Mouse (Mus musculus) megakaryocyte, embryonic 14.5 days (primary cell): ENCODE measurements around the gene Spata5. TPM values are rescaled to one million over a fixed set of nuclear protein-coding genes. Genes with fewer than 3 reads are reported as not detected.

Source experiments
- H3K27me3 ChIP-seq: replicated peaks from 2 replicates; pipeline ENCODE3; 2012; ENCODE audit warnings: inconsistent platforms
- H3K36me3 ChIP-seq: replicated peaks from 2 replicates; pipeline ENCODE3; 2012; ENCODE audit warnings: low read length, inconsistent platforms, mixed read lengths
- H3K4me1 ChIP-seq: 2 replicates; pipeline ENCODE4 v1.6.1; 2012; ENCODE audit warnings: inconsistent platforms
- H3K4me3 ChIP-seq: replicated peaks from 2 replicates; pipeline ENCODE3; 2012; ENCODE audit warnings: moderate library complexity, mild to moderate bottlenecking, inconsistent platforms
- H3K9me3 ChIP-seq: 2 replicates; pipeline ENCODE4 v1.6.1; 2012; ENCODE audit warnings: inconsistent platforms
- FLI1 ChIP-seq: IDR thresholded peaks from 2 replicates; pipeline ENCODE4 v1.6.1; 2012; ENCODE audit warnings: low read length, inconsistent platforms, mixed read lengths
- GATA1 ChIP-seq: IDR thresholded peaks from 3 replicates; pipeline ENCODE4 v1.6.1; 2012; ENCODE audit warnings: mixed read lengths, low read length, inconsistent platforms, borderline replicate concordance
- polyA plus RNA-seq: library from polyadenylated mRNA; stranded (reverse); fragments of >175 nt; gene quantifications from 2 replicates; pipeline ENCODE4 v1.2.3, GENCODE M21; 2012; ENCODE audit warnings: low replicate concordance; ENCODE audit not compliant: insufficient read depth

The Spata5 gene
- 3.3 TPM in 1 of 2 replicates, not detected in the other for polyA plus RNA-seq

GRCm38 (mm10) chr3:37419458-37419991 lies at the start of gene Spata5:
Gene Spata5, plus strand, starts transcription at chr3:37419896.
- Histone ChIP-seq H3K9me3 (no peaks in the 10 kb centered on the region), H3K36me3 (peaks cover 18% of the 10 kb centered on the region), H3K27me3 (no peaks in the 10 kb centered on the region), H3K4me1 (peaks cover 37% of the 10 kb centered on the region), H3K4me3 (peak within 1 kb of the TSS; percentile 92)
- TF ChIP-seq FLI1 = no peak
- no peak for TF ChIP-seq GATA1

- Histone ChIP-seq H3K27me3 (peaks cover 29% of the 10 kb centered on the region), H3K4me1 (peaks cover 6% of the 10 kb centered on the region; the same call in 1 of the 2 replicates), H3K4me3 (no peak overlapping the region), H3K36me3 (no peaks in the 10 kb centered on the region), H3K9me3 (peaks cover 21% of the 10 kb centered on the region)
- TF ChIP-seq FLI1 (no peak), GATA1 (no peak)
These were observed 49.3 kb upstream of the Spata5 start for GRCm38 (mm10) chr3:37370407-37370806.

DNA sequence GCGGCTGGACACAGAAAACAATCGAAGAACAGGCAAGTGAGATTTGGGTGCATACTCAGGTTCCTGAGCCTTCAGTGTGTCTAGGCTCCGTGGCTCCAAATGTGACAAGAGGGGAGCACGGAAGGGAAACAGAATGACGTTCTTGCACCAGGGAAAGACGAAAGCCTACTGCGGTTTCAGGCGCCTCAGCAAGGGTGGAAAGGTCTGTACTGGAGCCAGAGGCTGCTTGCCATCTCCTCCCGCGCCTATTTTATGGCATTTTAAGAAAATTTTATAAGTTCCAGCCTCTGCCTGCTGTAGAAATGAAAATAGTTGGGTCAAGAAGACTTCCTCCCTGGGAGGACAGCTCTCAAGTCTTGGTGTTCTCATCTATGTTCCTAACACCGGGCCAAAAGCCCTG lies 46.0 kb upstream of the Spata5 start:
- Histone ChIP-seq H3K4me1 (no peaks in the 10 kb centered on the region), H3K27me3 (peaks cover 29% of the 10 kb centered on the region), H3K9me3 (peaks cover 39% of the 10 kb centered on the region), H3K36me3 (no peaks in the 10 kb centered on the region), H3K4me3 (no peak overlapping the region)
- no peak for TF ChIP-seq GATA1
- no peak for TF ChIP-seq FLI1

GRCm38 (mm10) chr3:37377926-37378325 lies 41.8 kb upstream of the Spata5 start:
- TF ChIP-seq GATA1 (no peak), FLI1 (no peak)
- H3K9me3 ChIP-seq = peaks cover 18% of the 10 kb centered on the region
- H3K27me3 ChIP-seq = peaks cover 40% of the 10 kb centered on the region
- H3K4me3 ChIP-seq = no peak overlapping the region
- H3K4me1 ChIP-seq = no peaks in the 10 kb centered on the region
- H3K36me3 ChIP-seq = no peaks in the 10 kb centered on the region

DNA sequence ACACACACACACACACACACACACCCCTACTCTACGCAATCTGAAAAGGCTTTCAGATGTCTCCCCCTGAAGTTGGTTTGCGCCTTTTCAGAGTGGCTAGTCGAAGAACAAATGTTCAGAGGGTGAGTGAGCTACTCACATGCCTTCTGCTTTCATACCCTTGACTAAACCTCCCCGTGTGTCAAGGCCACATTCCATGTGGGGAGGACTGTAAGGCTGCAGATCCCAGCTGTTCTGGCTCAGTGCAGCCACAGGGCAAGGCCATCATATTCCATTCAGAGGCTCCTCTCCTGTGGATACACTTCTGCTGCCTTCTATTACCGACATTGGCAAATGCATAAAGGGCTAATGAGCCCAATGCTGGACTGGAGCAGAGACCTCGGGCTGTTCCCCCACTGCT lies 41.3 kb upstream of the Spata5 start:
- H3K27me3 ChIP-seq = peaks cover 43% of the 10 kb centered on the region
- TF ChIP-seq GATA1 = no peak
- TF ChIP-seq FLI1 = no peak
- H3K4me3 ChIP-seq = no peak overlapping the region
- peaks cover 18% of the 10 kb centered on the region for H3K9me3 ChIP-seq
- no peaks in the 10 kb centered on the region for H3K36me3 ChIP-seq
- no peaks in the 10 kb centered on the region for H3K4me1 ChIP-seq

DNA sequence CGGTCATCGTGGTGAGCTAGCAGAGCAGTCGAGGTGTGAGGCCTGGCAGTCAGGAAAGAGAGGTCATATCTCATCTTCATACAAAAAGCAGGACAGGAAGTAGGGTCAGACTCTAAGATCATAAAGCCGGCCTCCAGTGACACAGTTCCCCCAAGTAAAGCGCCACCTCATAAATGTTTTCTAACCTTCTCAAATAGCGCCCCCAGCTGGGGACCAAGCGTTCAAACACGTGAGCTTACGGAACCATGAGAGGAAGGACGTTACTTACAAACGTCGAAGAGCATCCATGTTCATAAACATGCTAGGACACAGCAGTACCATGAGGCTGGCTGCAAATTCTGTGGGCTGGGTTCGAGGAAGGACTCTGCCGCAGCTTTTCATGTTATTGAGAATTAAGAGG lies 40.5 kb upstream of the Spata5 start:
- Histone ChIP-seq H3K4me3 (no peak overlapping the region), H3K9me3 (peaks cover 18% of the 10 kb centered on the region), H3K4me1 (no peaks in the 10 kb centered on the region), H3K27me3 (peaks cover 42% of the 10 kb centered on the region), H3K36me3 (no peaks in the 10 kb centered on the region)
- TF ChIP-seq GATA1 (no peak), FLI1 (no peak)

- Histone ChIP-seq H3K36me3 (no peaks in the 10 kb centered on the region), H3K4me3 (no peak overlapping the region), H3K27me3 (peaks cover 47% of the 10 kb centered on the region), H3K4me1 (no peaks in the 10 kb centered on the region), H3K9me3 (peaks cover 18% of the 10 kb centered on the region)
- no peak for TF ChIP-seq FLI1
- TF ChIP-seq GATA1 = no peak
These were observed 39.5 kb upstream of the Spata5 start for GRCm38 (mm10) chr3:37379930-37380881.

DNA sequence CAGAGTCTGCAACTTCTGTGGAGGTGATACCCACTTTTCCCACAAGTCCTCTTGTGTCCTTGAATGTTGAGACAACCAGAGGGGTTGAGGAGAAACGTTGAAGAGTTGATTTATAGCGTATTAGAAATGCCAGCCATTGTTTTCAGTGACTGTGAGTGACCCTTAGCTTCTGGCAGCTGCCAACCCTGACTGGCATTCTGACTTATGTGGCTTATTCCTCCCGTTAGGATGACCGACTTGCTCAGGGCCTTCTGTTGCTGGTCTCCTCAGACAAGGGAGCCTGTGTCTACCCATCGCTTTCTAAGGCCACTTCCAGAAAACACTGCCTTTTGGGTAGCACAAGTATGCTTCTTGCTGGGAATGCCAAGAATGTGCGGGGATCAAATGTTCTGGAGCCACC lies 38.2 kb upstream of the Spata5 start:
- peaks cover 49% of the 10 kb centered on the region for H3K27me3 ChIP-seq
- no peaks in the 10 kb centered on the region for H3K36me3 ChIP-seq
- no peak for TF ChIP-seq GATA1
- no peak for TF ChIP-seq FLI1
- H3K9me3 ChIP-seq = peaks cover 18% of the 10 kb centered on the region
- no peaks in the 10 kb centered on the region for H3K4me1 ChIP-seq
- no peak overlapping the region for H3K4me3 ChIP-seq

- Histone ChIP-seq H3K4me3 (no peak overlapping the region), H3K4me1 (no peaks in the 10 kb centered on the region), H3K9me3 (0 out of 2 replicates have a peak, but pooled peaks cover 3% of the 10 kb centered on the region), H3K36me3 (no peaks in the 10 kb centered on the region), H3K27me3 (peaks cover 41% of the 10 kb centered on the region)
- TF ChIP-seq FLI1 (no peak), GATA1 (no peak)
These were observed 36.5 kb upstream of the Spata5 start for GRCm38 (mm10) chr3:37383096-37383765.
